Mouse (Mus musculus): ENCODE data around the gene Hsd3b4. TPM values are rescaled to one million over a fixed set of nuclear protein-coding genes. Genes with fewer than 3 reads are reported as not detected.
"Not testable (repeated sequence)": the region's sequence is repeated elsewhere in the genome, so short reads cannot be mapped to it uniquely, and the experiment has no call there.

Hsd3b4 gene
- not detected in 2 replicates for polyA plus RNA-seq (2015; fragmentation: Nextera tagmentation; extraction: Ambion mirVana)

DNA sequence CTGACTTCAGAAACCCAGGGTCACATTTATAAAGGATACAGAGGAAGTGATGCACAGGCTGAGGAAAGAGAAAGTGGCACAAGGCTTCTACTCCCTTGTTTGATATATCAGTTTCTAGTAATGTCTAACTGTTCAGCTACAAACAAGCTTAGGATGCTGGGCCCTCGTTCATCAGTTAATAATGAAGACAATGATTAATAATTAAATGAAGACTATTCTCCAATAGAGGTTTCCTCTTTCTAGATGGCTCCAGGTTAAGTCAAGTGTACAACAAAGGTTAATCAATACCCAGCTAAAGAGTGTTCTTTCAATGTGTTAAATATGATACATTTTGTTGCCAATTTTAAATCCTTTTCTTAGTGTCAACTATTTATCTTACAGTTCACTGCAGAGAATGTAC, at the start of gene Hsd3b4:
Gene Hsd3b4, minus strand, starts transcription at position 101 of the 400 bp plus-strand sequence.
- H3K4me2 ChIP-seq; H3K36me3 ChIP-seq; H3K9ac ChIP-seq; H3K27me3 ChIP-seq; H3K27ac ChIP-seq; H3K9me3 ChIP-seq; ATAC-seq (ENCODE audit: insufficient number of reproducible peaks, low FRiP score, low TSS enrichment, low read depth); H3K4me1 ChIP-seq; H3K4me3 ChIP-seq: not testable (repeated sequence)
- WGBS: no CpG with 5 or more reads among the region's 1 CpGs

DNA sequence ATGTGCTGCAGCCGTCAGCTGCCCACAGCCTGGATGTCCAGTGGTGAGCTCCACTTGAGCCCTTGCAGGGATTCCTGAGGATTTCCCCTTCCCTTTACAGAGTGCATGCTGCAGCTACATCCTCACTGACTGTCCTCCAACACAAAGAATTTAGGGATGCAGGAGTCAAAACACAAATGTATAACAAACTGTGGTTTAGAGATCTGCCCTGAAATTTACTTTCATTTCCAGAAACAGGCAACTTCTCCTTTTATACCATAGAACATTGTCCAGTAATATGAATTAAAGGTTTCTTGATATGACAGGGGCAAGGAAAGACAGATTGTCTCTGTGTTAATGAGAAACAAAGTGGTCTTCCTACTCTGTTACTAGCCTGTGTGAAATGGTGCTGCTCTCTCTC, 40.5 kb upstream of the Hsd3b4 start:
- no CpG with 5 or more reads among the region's 1 CpGs for WGBS
- not testable (repeated sequence) for H3K9me3 ChIP-seq; H3K27me3 ChIP-seq; H3K4me3 ChIP-seq; H3K9ac ChIP-seq; H3K36me3 ChIP-seq; H3K4me2 ChIP-seq; ATAC-seq (ENCODE audit: insufficient number of reproducible peaks, low FRiP score, low TSS enrichment, low read depth); H3K27ac ChIP-seq; H3K4me1 ChIP-seq

DNA sequence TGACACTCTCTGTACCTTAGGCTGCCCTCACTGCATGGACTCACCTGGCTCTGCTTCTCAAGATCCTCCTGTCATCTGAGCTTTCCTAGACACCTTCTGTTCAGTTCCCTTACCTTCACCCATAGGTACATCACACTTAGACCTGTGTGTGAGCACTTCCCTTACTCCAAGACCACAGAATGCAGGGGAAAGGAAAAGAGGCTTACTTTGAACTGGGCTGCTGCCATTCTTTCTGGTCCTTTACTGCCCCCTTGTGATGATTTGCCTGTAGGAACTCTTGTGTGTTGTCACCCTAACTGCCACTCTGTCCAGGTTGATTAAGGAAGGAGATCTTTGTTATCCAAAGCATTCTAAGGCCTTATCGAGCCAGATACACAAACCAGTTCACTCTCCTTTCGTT, 39.9 kb upstream of the Hsd3b4 start:
- H3K4me1 ChIP-seq; ATAC-seq (ENCODE audit: insufficient number of reproducible peaks, low FRiP score, low TSS enrichment, low read depth); H3K27ac ChIP-seq; H3K4me2 ChIP-seq; H3K27me3 ChIP-seq; H3K36me3 ChIP-seq; H3K4me3 ChIP-seq; H3K9me3 ChIP-seq; H3K9ac ChIP-seq: not testable (repeated sequence)
- WGBS: no CpG with 5 or more reads among the region's 2 CpGs

DNA sequence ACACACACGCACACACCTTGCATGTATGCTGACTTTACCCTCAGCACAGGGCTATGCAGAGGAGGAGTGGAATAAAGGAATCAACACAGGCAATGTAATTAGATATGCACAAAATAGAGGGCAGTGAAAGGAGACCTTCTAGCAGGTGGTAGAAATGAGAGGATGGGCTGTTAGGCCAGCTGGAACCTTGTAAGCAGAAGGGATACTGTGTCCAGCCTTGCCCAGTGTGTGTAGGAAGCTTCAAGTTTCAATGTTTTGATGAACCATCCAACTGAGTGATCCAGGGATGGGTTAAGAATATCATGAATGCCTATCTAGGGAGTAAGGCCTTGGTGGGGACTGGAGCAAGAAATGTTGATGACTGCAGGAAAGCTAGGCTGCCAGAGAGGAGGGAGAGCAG, 38.2 kb upstream of the Hsd3b4 start:
- H3K27me3 ChIP-seq; H3K9me3 ChIP-seq; H3K27ac ChIP-seq; H3K4me1 ChIP-seq; ATAC-seq (ENCODE audit: insufficient number of reproducible peaks, low FRiP score, low TSS enrichment, low read depth); H3K9ac ChIP-seq; H3K4me3 ChIP-seq; H3K36me3 ChIP-seq; H3K4me2 ChIP-seq: not testable (repeated sequence)
- WGBS: no CpG with 5 or more reads among the region's 1 CpGs

DNA sequence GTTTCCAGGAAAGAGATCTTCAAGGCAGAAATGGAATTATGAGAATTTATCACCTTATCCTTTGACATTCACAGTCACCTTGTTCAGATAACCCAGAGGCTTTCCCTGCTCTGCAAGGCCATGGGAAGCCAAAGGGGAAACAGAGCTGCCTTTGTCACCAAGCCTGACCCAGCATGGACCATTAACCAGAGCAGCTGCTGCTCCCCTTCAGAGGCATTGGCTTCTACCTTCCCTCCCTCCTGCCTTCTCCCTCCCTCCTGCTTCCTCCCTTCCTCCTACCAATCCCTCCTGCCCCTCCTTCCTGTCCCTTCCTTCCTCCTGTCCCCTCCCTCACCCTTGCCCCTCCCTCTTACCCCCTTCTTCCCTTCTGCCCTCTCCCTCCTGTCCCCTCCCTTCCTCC, 37.3 kb upstream of the Hsd3b4 start:
- not testable (repeated sequence) for H3K4me1 ChIP-seq; H3K4me3 ChIP-seq; H3K4me2 ChIP-seq; H3K27me3 ChIP-seq; H3K9ac ChIP-seq; H3K9me3 ChIP-seq; H3K27ac ChIP-seq; ATAC-seq (ENCODE audit: insufficient number of reproducible peaks, low FRiP score, low TSS enrichment, low read depth); H3K36me3 ChIP-seq

DNA sequence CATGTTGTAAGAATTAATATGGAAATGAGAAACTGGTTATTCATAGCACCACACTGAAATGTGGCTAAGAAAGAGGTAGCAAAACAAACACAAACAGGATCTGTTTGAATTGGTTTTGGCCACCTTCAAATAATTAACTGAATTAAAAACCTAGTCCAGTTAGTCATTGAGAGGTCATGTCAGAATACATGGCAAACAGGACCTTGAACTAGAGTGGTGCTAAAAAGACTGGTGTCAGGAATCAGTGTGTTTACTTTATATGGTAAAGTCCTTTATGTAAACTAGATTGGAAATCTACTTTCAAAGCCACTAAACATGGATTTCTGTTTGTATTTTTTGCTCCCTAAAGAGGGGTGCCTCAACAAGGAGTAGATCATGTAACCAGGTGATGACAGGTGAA, 14.7 kb upstream of the Hsd3b4 start:
- ATAC-seq (ENCODE audit: insufficient number of reproducible peaks, low FRiP score, low TSS enrichment, low read depth); H3K36me3 ChIP-seq; H3K9ac ChIP-seq; H3K27ac ChIP-seq; H3K4me2 ChIP-seq; H3K4me3 ChIP-seq; H3K4me1 ChIP-seq; H3K9me3 ChIP-seq; H3K27me3 ChIP-seq: not testable (repeated sequence)

DNA sequence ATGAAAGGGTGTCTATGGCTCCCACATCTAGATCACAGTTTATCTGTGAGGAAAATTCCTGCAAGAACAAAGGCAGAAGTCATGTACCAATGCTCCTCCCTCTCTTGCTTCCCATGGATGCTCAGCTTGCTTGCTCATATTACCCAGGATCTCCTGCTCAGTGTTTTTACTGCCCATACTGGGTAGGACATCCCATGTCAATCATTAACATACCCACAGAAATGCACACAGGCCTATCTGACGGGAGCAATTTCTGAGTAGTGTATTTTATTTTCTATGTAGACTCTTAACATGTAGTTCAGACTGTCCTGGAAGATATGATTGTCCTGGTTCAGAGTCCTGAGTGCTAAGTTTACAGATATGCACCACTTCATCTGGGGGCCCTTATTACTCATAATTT, 14.2 kb upstream of the Hsd3b4 start:
- ATAC-seq (ENCODE audit: insufficient number of reproducible peaks, low FRiP score, low TSS enrichment, low read depth); H3K9me3 ChIP-seq; H3K9ac ChIP-seq; H3K36me3 ChIP-seq; H3K4me2 ChIP-seq; H3K4me3 ChIP-seq; H3K27ac ChIP-seq; H3K27me3 ChIP-seq; H3K4me1 ChIP-seq: not testable (repeated sequence)
- no CpG with 5 or more reads among the region's 1 CpGs for WGBS

DNA sequence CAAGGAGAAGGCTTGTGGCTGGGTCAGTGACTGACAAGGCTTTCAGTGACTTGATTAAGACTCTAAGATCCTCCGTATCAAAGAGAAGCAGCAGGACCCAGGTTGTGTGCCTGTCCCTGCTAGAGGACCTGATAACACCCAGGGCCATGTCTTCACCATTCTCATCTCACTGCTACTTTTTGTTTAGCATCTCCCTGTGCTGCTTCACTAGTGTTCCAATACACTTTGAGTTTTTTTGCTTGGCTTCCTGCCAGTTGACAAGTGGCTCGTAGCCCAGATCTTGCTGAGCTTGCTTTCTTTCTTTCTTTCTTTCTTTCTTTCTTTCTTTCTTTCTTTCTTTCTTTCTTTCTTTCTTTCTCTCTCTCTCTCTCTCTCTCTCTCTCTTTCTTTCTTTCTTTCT, 12.5 kb upstream of the Hsd3b4 start:
- not testable (repeated sequence) for H3K4me1 ChIP-seq; H3K9me3 ChIP-seq; H3K4me2 ChIP-seq; H3K9ac ChIP-seq; H3K36me3 ChIP-seq; ATAC-seq (ENCODE audit: insufficient number of reproducible peaks, low FRiP score, low TSS enrichment, low read depth); H3K27ac ChIP-seq; H3K4me3 ChIP-seq; H3K27me3 ChIP-seq
- WGBS: 43% methylated on average over 1 of the region's 2 CpGs

DNA sequence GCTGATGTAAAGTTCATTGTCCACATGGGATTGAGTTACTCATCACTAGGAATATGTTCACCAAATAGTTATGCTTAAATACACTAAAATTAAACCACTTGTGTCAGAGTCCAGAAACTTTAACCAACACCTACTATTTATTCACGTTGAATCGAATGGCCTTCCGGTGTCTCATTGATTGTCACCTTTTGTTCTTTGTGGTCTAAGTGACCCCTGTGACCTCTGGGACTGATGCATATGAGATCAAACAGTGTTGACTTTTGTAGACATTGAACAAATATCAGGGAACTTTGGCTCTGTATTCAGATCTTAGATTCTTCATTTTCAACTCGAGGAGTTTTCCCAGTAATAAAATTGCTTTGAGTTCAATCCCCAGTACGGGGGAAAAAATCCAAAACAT, 3.1 kb downstream of the Hsd3b4 start:
- no CpG with 5 or more reads among the region's 5 CpGs for WGBS
- not testable (repeated sequence) for H3K9ac ChIP-seq; H3K36me3 ChIP-seq; H3K4me2 ChIP-seq; H3K27me3 ChIP-seq; H3K9me3 ChIP-seq; H3K4me3 ChIP-seq; H3K27ac ChIP-seq; ATAC-seq (ENCODE audit: insufficient number of reproducible peaks, low FRiP score, low TSS enrichment, low read depth); H3K4me1 ChIP-seq

DNA sequence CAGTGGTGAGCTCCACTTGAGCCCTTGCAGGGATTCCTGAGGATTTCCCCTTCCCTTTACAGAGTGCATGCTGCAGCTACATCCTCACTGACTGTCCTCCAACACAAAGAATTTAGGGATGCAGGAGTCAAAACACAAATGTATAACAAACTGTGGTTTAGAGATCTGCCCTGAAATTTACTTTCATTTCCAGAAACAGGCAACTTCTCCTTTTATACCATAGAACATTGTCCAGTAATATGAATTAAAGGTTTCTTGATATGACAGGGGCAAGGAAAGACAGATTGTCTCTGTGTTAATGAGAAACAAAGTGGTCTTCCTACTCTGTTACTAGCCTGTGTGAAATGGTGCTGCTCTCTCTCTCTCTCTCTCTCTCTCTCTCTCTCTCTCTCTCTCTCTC, 12.9 kb downstream of the Hsd3b4 start:
- not testable (repeated sequence) for H3K4me3 ChIP-seq; H3K4me1 ChIP-seq; H3K36me3 ChIP-seq; H3K27me3 ChIP-seq; H3K4me2 ChIP-seq; H3K27ac ChIP-seq; ATAC-seq (ENCODE audit: insufficient number of reproducible peaks, low FRiP score, low TSS enrichment, low read depth); H3K9ac ChIP-seq; H3K9me3 ChIP-seq

DNA sequence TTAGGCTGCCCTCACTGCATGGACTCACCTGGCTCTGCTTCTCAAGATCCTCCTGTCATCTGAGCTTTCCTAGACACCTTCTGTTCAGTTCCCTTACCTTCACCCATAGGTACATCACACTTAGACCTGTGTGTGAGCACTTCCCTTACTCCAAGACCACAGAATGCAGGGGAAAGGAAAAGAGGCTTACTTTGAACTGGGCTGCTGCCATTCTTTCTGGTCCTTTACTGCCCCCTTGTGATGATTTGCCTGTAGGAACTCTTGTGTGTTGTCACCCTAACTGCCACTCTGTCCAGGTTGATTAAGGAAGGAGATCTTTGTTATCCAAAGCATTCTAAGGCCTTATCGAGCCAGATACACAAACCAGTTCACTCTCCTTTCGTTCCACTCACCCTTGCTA, 13.6 kb downstream of the Hsd3b4 start:
- H3K9ac ChIP-seq; H3K36me3 ChIP-seq; H3K9me3 ChIP-seq; ATAC-seq (ENCODE audit: insufficient number of reproducible peaks, low FRiP score, low TSS enrichment, low read depth); H3K4me1 ChIP-seq; H3K4me2 ChIP-seq; H3K27ac ChIP-seq; H3K4me3 ChIP-seq; H3K27me3 ChIP-seq: not testable (repeated sequence)
- WGBS: no CpG with 5 or more reads among the region's 2 CpGs

DNA sequence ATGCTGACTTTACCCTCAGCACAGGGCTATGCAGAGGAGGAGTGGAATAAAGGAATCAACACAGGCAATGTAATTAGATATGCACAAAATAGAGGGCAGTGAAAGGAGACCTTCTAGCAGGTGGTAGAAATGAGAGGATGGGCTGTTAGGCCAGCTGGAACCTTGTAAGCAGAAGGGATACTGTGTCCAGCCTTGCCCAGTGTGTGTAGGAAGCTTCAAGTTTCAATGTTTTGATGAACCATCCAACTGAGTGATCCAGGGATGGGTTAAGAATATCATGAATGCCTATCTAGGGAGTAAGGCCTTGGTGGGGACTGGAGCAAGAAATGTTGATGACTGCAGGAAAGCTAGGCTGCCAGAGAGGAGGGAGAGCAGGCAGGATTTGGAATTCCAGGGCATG, 15.3 kb downstream of the Hsd3b4 start:
- not testable (repeated sequence) for H3K4me2 ChIP-seq; ATAC-seq (ENCODE audit: insufficient number of reproducible peaks, low FRiP score, low TSS enrichment, low read depth); H3K9me3 ChIP-seq; H3K27ac ChIP-seq; H3K4me3 ChIP-seq; H3K27me3 ChIP-seq; H3K4me1 ChIP-seq; H3K9ac ChIP-seq; H3K36me3 ChIP-seq

DNA sequence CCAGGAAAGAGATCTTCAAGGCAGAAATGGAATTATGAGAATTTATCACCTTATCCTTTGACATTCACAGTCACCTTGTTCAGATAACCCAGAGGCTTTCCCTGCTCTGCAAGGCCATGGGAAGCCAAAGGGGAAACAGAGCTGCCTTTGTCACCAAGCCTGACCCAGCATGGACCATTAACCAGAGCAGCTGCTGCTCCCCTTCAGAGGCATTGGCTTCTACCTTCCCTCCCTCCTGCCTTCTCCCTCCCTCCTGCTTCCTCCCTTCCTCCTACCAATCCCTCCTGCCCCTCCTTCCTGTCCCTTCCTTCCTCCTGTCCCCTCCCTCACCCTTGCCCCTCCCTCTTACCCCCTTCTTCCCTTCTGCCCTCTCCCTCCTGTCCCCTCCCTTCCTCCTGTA, 16.1 kb downstream of the Hsd3b4 start:
- not testable (repeated sequence) for H3K27me3 ChIP-seq, H3K4me3 ChIP-seq, H3K36me3 ChIP-seq

DNA sequence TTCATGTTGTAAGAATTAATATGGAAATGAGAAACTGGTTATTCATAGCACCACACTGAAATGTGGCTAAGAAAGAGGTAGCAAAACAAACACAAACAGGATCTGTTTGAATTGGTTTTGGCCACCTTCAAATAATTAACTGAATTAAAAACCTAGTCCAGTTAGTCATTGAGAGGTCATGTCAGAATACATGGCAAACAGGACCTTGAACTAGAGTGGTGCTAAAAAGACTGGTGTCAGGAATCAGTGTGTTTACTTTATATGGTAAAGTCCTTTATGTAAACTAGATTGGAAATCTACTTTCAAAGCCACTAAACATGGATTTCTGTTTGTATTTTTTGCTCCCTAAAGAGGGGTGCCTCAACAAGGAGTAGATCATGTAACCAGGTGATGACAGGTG, 38.8 kb downstream of the Hsd3b4 start:
- H3K9me3 ChIP-seq; H3K36me3 ChIP-seq; H3K9ac ChIP-seq; H3K27me3 ChIP-seq; H3K4me2 ChIP-seq; H3K4me1 ChIP-seq; H3K27ac ChIP-seq; H3K4me3 ChIP-seq; ATAC-seq (ENCODE audit: insufficient number of reproducible peaks, low FRiP score, low TSS enrichment, low read depth): not testable (repeated sequence)

More for the DNA sequence above, 16.1 kb downstream of the Hsd3b4 start:
- not testable (repeated sequence) for H3K4me2 ChIP-seq; H3K9ac ChIP-seq; H3K9me3 ChIP-seq; H3K27ac ChIP-seq; H3K4me1 ChIP-seq; ATAC-seq (ENCODE audit: insufficient number of reproducible peaks, low FRiP score, low TSS enrichment, low read depth)
